Mouse (Mus musculus): Measurements from ENCODE around the gene Zfp119b. TPM values are rescaled to one million over a fixed set of nuclear protein-coding genes. Genes with fewer than 3 reads are reported as not detected.

Gene Zfp119b
- polyA plus RNA-seq (2015; fragmentation: Nextera tagmentation; extraction: Ambion mirVana), result 7.6 and 7.7 TPM in 2 replicates

DNA sequence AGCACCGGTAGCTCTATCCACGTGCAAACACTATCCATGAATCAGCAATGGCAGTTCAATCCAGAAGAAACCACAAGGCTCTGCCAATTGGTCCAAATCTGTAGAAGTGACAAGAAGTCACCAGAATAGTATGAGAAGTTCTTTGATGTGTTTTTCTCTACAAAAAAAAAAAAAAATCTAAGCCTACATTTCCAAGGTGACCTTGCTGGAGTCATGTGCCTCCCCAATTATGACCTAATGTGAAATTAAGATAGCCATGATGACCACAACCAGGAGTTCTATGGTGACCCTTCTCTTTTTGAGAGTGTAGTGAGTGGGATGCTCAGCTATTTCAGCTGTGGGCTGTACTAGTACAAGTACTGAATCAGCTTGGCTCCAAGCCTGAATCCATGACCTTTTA is at the start of gene Zfp119b:
Gene Zfp119b (minus strand): TSS at position 101 of the 400 bp plus-strand sequence.

GRCm38 (mm10) chr17:55986030-55986961 is 37.0 kb upstream of the Zfp119b start, which contains the start of gene Fsd1:
Gene Fsd1 (plus strand): TSS chr17:55986509.

GRCm38 (mm10) chr17:55969966-55970891 is 20.9 kb upstream of the Zfp119b start, which contains the start of gene Shd:
Gene Shd (plus strand): TSS chr17:55970467.

DNA sequence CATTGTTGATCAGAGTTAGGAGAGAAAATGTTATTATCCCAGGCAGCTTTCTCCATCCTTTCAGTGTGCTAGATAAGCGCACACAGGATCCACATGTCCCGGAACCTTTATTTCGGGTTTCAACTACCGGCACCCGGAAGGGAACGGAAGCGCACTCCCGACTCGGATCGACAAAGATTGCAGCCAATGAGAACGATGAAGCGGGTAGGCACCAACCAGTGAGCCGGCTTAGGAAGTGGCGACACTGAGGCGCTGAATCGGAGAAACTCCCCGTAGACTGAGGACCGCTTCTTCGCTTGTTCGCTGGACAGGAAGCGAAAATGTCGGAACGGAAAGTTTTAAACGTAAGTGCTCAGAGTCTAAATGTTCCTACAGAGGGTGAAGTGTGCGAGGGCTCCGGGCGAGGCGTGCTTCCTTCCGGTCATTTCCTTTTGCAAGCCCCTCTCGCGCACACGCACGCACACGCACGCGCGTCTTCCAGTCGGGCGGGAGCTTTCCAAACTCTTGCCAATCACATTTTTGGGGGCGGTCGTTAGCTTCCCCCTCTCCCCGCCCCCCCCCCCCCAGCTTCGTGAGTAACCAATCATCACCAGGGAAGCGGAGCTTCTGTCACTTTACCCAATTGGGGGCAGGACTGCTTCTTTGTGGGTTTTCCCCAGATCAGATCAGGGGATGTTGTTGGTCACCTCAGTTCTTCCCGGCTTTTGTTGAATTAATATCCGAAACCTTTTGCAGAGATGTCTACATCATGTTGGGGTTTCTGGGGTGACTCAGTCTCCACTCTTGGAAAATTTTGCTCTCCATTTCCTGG is 9.8 kb upstream of the Zfp119b start, which contains the start of gene Yju2:
Gene Yju2 (plus strand): TSS at position 182 of the 811 bp plus-strand sequence.

DNA sequence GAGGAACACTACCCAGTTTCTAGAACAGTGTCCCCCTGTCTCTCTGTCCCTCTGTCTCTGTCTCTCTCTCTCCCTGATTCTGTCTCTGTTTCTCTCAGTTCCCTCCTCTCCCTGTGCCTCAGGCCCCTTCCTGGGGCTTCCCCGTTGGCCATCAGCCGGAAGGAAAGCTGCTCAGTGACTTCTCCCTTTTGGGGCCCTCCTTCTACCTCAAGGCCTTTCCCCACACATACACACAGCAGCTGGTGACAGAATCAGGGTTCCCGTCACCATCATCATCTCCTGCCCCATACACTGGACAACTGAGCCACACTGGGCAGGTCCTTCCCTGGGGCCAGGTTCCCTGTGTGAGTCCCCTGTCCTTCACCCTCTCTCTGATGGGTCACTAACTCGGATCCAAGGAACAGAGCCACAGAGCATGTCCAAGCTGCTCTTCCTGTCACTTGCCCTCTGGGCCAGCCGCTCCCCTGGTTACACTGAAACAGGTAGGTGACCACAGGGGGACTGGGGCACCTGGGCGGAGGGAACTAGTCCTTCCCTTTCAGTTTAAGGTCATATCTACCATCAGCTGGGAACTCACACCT is 3.2 kb upstream of the Zfp119b start, which contains the start of gene Ebi3:
Gene Ebi3 (plus strand): TSS at position 194 of the 581 bp plus-strand sequence.

Other genes with a start within 250 kb of the Zfp119b start
- 3.0 and 3.6 TPM in 2 replicates for gene Pot1b, start 236.9 kb downstream of the Zfp119b start, polyA plus RNA-seq (2015; fragmentation: Nextera tagmentation; extraction: Ambion mirVana)
- 0.08 and 0.09 TPM in 2 replicates for gene Adgre4, start 199.5 kb downstream of the Zfp119b start, polyA plus RNA-seq (2015; fragmentation: Nextera tagmentation; extraction: Ambion mirVana)
- 8.3 and 8.4 TPM in 2 replicates for gene Zfp119a, start 70.6 kb downstream of the Zfp119b start, polyA plus RNA-seq (2015; fragmentation: Nextera tagmentation; extraction: Ambion mirVana)
- gene Zfp959, start 57.4 kb downstream of the Zfp119b start, polyA plus RNA-seq (2015; fragmentation: Nextera tagmentation; extraction: Ambion mirVana), result 11.0 and 13.5 TPM in 2 replicates
- 8.1 and 8.7 TPM in 2 replicates for gene Ebi3, start 3.1 kb upstream of the Zfp119b start, polyA plus RNA-seq (2015; fragmentation: Nextera tagmentation; extraction: Ambion mirVana)
- 16.2 and 16.8 TPM in 2 replicates for gene Yju2, start 9.6 kb upstream of the Zfp119b start, polyA plus RNA-seq (2015; fragmentation: Nextera tagmentation; extraction: Ambion mirVana)
- 154 and 192 TPM in 2 replicates for gene Shd, start 21.0 kb upstream of the Zfp119b start, polyA plus RNA-seq (2015; fragmentation: Nextera tagmentation; extraction: Ambion mirVana)
- gene Fsd1, start 37.0 kb upstream of the Zfp119b start, polyA plus RNA-seq (2015; fragmentation: Nextera tagmentation; extraction: Ambion mirVana), result 184 and 209 TPM in 2 replicates
- 3.7 and 5.4 TPM in 2 replicates for gene Stap2, start 56.1 kb upstream of the Zfp119b start, polyA plus RNA-seq (2015; fragmentation: Nextera tagmentation; extraction: Ambion mirVana)
- gene Mpnd, start 56.2 kb upstream of the Zfp119b start, polyA plus RNA-seq (2015; fragmentation: Nextera tagmentation; extraction: Ambion mirVana), result 109 and 145 TPM in 2 replicates
- gene Sh3gl1, start 87.1 kb upstream of the Zfp119b start, polyA plus RNA-seq (2015; fragmentation: Nextera tagmentation; extraction: Ambion mirVana), result 80.6 and 84.8 TPM in 2 replicates
- gene Chaf1a, start 90.9 kb upstream of the Zfp119b start, polyA plus RNA-seq (2015; fragmentation: Nextera tagmentation; extraction: Ambion mirVana), result 2.8 and 3.3 TPM in 2 replicates
- 64.8 and 72.3 TPM in 2 replicates for gene Ubxn6, start 125.5 kb upstream of the Zfp119b start, polyA plus RNA-seq (2015; fragmentation: Nextera tagmentation; extraction: Ambion mirVana)
- 97.5 and 111 TPM in 2 replicates for gene Hdgfl2, start 130.1 kb upstream of the Zfp119b start, polyA plus RNA-seq (2015; fragmentation: Nextera tagmentation; extraction: Ambion mirVana)
- gene Plin4, start 160.3 kb upstream of the Zfp119b start, polyA plus RNA-seq (2015; fragmentation: Nextera tagmentation; extraction: Ambion mirVana), result 0.09 and 0.15 TPM in 2 replicates
- gene Plin5, start 168.1 kb upstream of the Zfp119b start, polyA plus RNA-seq (2015; fragmentation: Nextera tagmentation; extraction: Ambion mirVana), result 3.1 and 3.5 TPM in 2 replicates
- gene Lrg1, start 172.5 kb upstream of the Zfp119b start, polyA plus RNA-seq (2015; fragmentation: Nextera tagmentation; extraction: Ambion mirVana), result 0.37 and 1.8 TPM in 2 replicates
- 17.3 and 18.0 TPM in 2 replicates for gene Sema6b, start 190.8 kb upstream of the Zfp119b start, polyA plus RNA-seq (2015; fragmentation: Nextera tagmentation; extraction: Ambion mirVana)
- gene Tnfaip8l1, start 213.0 kb upstream of the Zfp119b start, polyA plus RNA-seq (2015; fragmentation: Nextera tagmentation; extraction: Ambion mirVana), result 7.9 and 9.2 TPM in 2 replicates
- gene Mydgf, start 234.4 kb upstream of the Zfp119b start, polyA plus RNA-seq (2015; fragmentation: Nextera tagmentation; extraction: Ambion mirVana), result 92.3 and 100 TPM in 2 replicates